ENCODE assay signal across 8 mouse cellular contexts in genomic region chr7:70337581-70338264, GRCm38 (mm10). TPM values are rescaled to one million over a fixed set of nuclear protein-coding genes. Genes with fewer than 3 reads are reported as not detected.
A peak's percentile ranks its signal among the peaks of the same experiment; 100 is the strongest.
DNase-seq lines count a peak whose midpoint lies in the region; ATAC-seq and TF ChIP-seq lines count a peak whose summit lies in the region.
"Had no signal": no experiment of that assay in that cellular context is flagged by ENCODE, and none has a peak within 500 bp of the region (broad histone marks: within the 10 kb centered on the region; RNA-seq: fewer than 3 reads in every experiment).

No protein-coding gene starts in this region.

- H3K36me3 ChIP-seq in hindbrain, embryonic 16.5 days (ENCODE audit: control insufficient read depth, insufficient read depth, low read length) = no peaks in the 10 kb centered on the region
- no peaks in the 10 kb centered on the region for H3K36me3 ChIP-seq in lung, postnatal 0 days (ENCODE audit: insufficient read depth, low read length)

- TF ChIP-seq CTCF in lung, postnatal 0 days (IDR thresholded peaks at IDR 0.05) = peak; percentile 59

- peaks cover 7% of the 10 kb centered on the region for H3K4me1 ChIP-seq in hindbrain, embryonic 16.5 days (ENCODE audit: control insufficient read depth, insufficient read depth, low read depth, low read length)
- 0 out of 2 replicates have a peak, but pooled peaks cover 3% of the 10 kb centered on the region for H3K4me1 ChIP-seq in lung, postnatal 0 days (ENCODE audit: insufficient read depth, low read depth, low read length)

- peak; percentile 67 for ATAC-seq in hindbrain, embryonic 16.5 days
- peak; percentile 60 for ATAC-seq in lung, postnatal 0 days
- no peak for ATAC-seq in megakaryocyte progenitor cell, adult 5-6 weeks (replicated peaks; ENCODE audit: poor library complexity)

- peaks cover 31% of the 10 kb centered on the region for H3K27me3 ChIP-seq in hindbrain, embryonic 16.5 days (replicated peaks; ENCODE audit: control insufficient read depth, insufficient read depth, low read length)
- H3K27me3 ChIP-seq in lung, postnatal 0 days (replicated peaks; ENCODE audit: insufficient read depth, low read length) = peaks cover 3% of the 10 kb centered on the region; the same call in 1 of the 2 replicates

- WGBS in hindbrain, embryonic 16.5 days = 6% methylated on average over 36 of the region's 37 CpGs
- WGBS in lung, postnatal 0 days = 14% methylated on average over 36 of the region's 37 CpGs

- H3K9me3 ChIP-seq in hindbrain, embryonic 16.5 days (ENCODE audit: control insufficient read depth, low read length) = no peaks in the 10 kb centered on the region
- H3K9me3 ChIP-seq in lung, postnatal 0 days (ENCODE audit: low read length) = no peaks in the 10 kb centered on the region

- H3K9ac ChIP-seq in hindbrain, embryonic 16.5 days (ENCODE audit: low read depth, low read length) = peak overlapping the region; percentile 60
- H3K9ac ChIP-seq in lung, postnatal 0 days (replicated peaks; ENCODE audit: low read depth) = no peak overlapping the region

- H3K27ac ChIP-seq in hindbrain, embryonic 16.5 days (ENCODE audit: low read depth, low read length) = peak overlapping the region; percentile 65; the same call in 1 of the 2 replicates
- no peak overlapping the region for H3K27ac ChIP-seq in lung, postnatal 0 days (ENCODE audit: low read length)
- H3K27ac ChIP-seq: macrophage had no signal

- DNase-seq in ES-CJ7 (ENCODE audit: low read depth, low spot score) = peak; percentile 70
- peak; percentile 71 for DNase-seq in embryo, embryonic 10 days (ENCODE audit: low spot score)
- peak; percentile 59 for DNase-seq in lung, postnatal 0 days (ENCODE audit: low spot score)
- peak; percentile 16 for DNase-seq in yolk sac, embryonic 10.5 days (ENCODE audit: low spot score)
- DNase-seq in cerebellum, postnatal 14 days = no peak

- no peak for TF ChIP-seq EP300 in lung, postnatal 0 days (IDR thresholded peaks at IDR 0.05)

- peak overlapping the region; percentile 34 for H3K4me3 ChIP-seq in hindbrain, embryonic 16.5 days (ENCODE audit: low read length)
- peak overlapping the region; percentile 8; the same call in 1 of the 2 replicates for H3K4me3 ChIP-seq in lung, postnatal 0 days (ENCODE audit: low read depth, low read length)

- peak overlapping the region; percentile 54 for H3K4me2 ChIP-seq in hindbrain, embryonic 16.5 days (ENCODE audit: low read length)
- H3K4me2 ChIP-seq in lung, postnatal 0 days (replicated peaks; ENCODE audit: low read depth, low read length) = peak overlapping the region; percentile 46

RNA-seq across cellular contexts. Expression of gene Nr2f2, which starts 28.8 kb away (rescaled TPM):
- polyA plus RNA-seq in hindbrain, embryonic 16.5 days (2015; fragmentation: Nextera tagmentation; extraction: Ambion mirVana) = 63.1 and 68.9 TPM in 2 replicates
- polyA plus RNA-seq in lung, postnatal 0 days (2015; fragmentation: Nextera tagmentation; extraction: Ambion mirVana) = 72.7 and 89.1 TPM in 2 replicates
- not detected in 2 replicates for total RNA-seq in megakaryocyte progenitor cell, adult 5-6 weeks (2015)
- total RNA-seq in megakaryocyte progenitor cell, adult 5-6 weeks (2017) = not detected in 2 replicates
- polyA plus RNA-seq: macrophage had no signal

Comparison
In these comparisons a context has a peak if more than half of its experiments do, and no peak if none do; other contexts are left out.
1. DNase-seq: peak in ES-CJ7 (single experiment), embryo, embryonic 10 days (single experiment), lung, postnatal 0 days (single experiment) and yolk sac, embryonic 10.5 days (single experiment); none in cerebellum, postnatal 14 days (0 of 2).